Mouse (Mus musculus): ENCODE data around the gene Rassf8.

Rassf8 gene

GRCm38 (mm10) chr6:145746132-145746849, at the start of gene Rassf8:
Gene Rassf8 (plus strand): TSS chr6:145746748.
- in situ Hi-C loops (cut with MboI; ENCODE audit: low pct_unique_long_range_greater_than_20kb in 1 of 2, low sequenced_read_pairs in 2 of 2, unreplicated experiment in 1 of 2), result no loop called here

GRCm38 (mm10) chr6:145701021-145701540, 45.5 kb upstream of the Rassf8 start:
- in situ Hi-C loops (cut with MboI; ENCODE audit: low pct_unique_long_range_greater_than_20kb in 1 of 2, low sequenced_read_pairs in 2 of 2, unreplicated experiment in 1 of 2), result no loop called here

GRCm38 (mm10) chr6:145703667-145704066, 42.9 kb upstream of the Rassf8 start:
- in situ Hi-C loops (cut with MboI; ENCODE audit: low pct_unique_long_range_greater_than_20kb in 1 of 2, low sequenced_read_pairs in 2 of 2, unreplicated experiment in 1 of 2), result no loop called here

- in situ Hi-C loops (cut with MboI; ENCODE audit: low pct_unique_long_range_greater_than_20kb in 1 of 2, low sequenced_read_pairs in 2 of 2, unreplicated experiment in 1 of 2), result no loop called here
Measured at GRCm38 (mm10) chr6:145709956-145710720, 36.4 kb upstream of the Rassf8 start.

GRCm38 (mm10) chr6:145710797-145711196, 35.8 kb upstream of the Rassf8 start:
- in situ Hi-C loops (cut with MboI; ENCODE audit: low pct_unique_long_range_greater_than_20kb in 1 of 2, low sequenced_read_pairs in 2 of 2, unreplicated experiment in 1 of 2), result no loop called here

- in situ Hi-C loops (cut with MboI; ENCODE audit: low pct_unique_long_range_greater_than_20kb in 1 of 2, low sequenced_read_pairs in 2 of 2, unreplicated experiment in 1 of 2), result no loop called here
Measured at GRCm38 (mm10) chr6:145711320-145711719, 35.2 kb upstream of the Rassf8 start.

- in situ Hi-C loops (cut with MboI; ENCODE audit: low pct_unique_long_range_greater_than_20kb in 1 of 2, low sequenced_read_pairs in 2 of 2, unreplicated experiment in 1 of 2), result no loop called here
Measured at GRCm38 (mm10) chr6:145713241-145714114, 33.1 kb upstream of the Rassf8 start.

- in situ Hi-C loops (cut with MboI; ENCODE audit: low pct_unique_long_range_greater_than_20kb in 1 of 2, low sequenced_read_pairs in 2 of 2, unreplicated experiment in 1 of 2), result no loop called here
Measured at GRCm38 (mm10) chr6:145714131-145714530, 32.4 kb upstream of the Rassf8 start.

GRCm38 (mm10) chr6:145722596-145722995, 24.0 kb upstream of the Rassf8 start:
- in situ Hi-C loops (cut with MboI; ENCODE audit: low pct_unique_long_range_greater_than_20kb in 1 of 2, low sequenced_read_pairs in 2 of 2, unreplicated experiment in 1 of 2), result no loop called here

GRCm38 (mm10) chr6:145723131-145723863, 23.3 kb upstream of the Rassf8 start:
- in situ Hi-C loops (cut with MboI; ENCODE audit: low pct_unique_long_range_greater_than_20kb in 1 of 2, low sequenced_read_pairs in 2 of 2, unreplicated experiment in 1 of 2), result no loop called here

- in situ Hi-C loops (cut with MboI; ENCODE audit: low pct_unique_long_range_greater_than_20kb in 1 of 2, low sequenced_read_pairs in 2 of 2, unreplicated experiment in 1 of 2), result no loop called here
Measured at GRCm38 (mm10) chr6:145725849-145726248, 20.7 kb upstream of the Rassf8 start.

GRCm38 (mm10) chr6:145726986-145727385, 19.6 kb upstream of the Rassf8 start:
- in situ Hi-C loops (cut with MboI; ENCODE audit: low pct_unique_long_range_greater_than_20kb in 1 of 2, low sequenced_read_pairs in 2 of 2, unreplicated experiment in 1 of 2), result no loop called here

- in situ Hi-C loops (cut with MboI; ENCODE audit: low pct_unique_long_range_greater_than_20kb in 1 of 2, low sequenced_read_pairs in 2 of 2, unreplicated experiment in 1 of 2), result no loop called here
Measured at GRCm38 (mm10) chr6:145732868-145733267, 13.7 kb upstream of the Rassf8 start.

GRCm38 (mm10) chr6:145733276-145733675, 13.3 kb upstream of the Rassf8 start:
- in situ Hi-C loops (cut with MboI; ENCODE audit: low pct_unique_long_range_greater_than_20kb in 1 of 2, low sequenced_read_pairs in 2 of 2, unreplicated experiment in 1 of 2), result no loop called here

GRCm38 (mm10) chr6:145733911-145734310, 12.6 kb upstream of the Rassf8 start:
- in situ Hi-C loops (cut with MboI; ENCODE audit: low pct_unique_long_range_greater_than_20kb in 1 of 2, low sequenced_read_pairs in 2 of 2, unreplicated experiment in 1 of 2), result no loop called here

- in situ Hi-C loops (cut with MboI; ENCODE audit: low pct_unique_long_range_greater_than_20kb in 1 of 2, low sequenced_read_pairs in 2 of 2, unreplicated experiment in 1 of 2), result no loop called here
Measured at GRCm38 (mm10) chr6:145736099-145736498, 10.4 kb upstream of the Rassf8 start.

GRCm38 (mm10) chr6:145739231-145739630, 7.3 kb upstream of the Rassf8 start:
- in situ Hi-C loops (cut with MboI; ENCODE audit: low pct_unique_long_range_greater_than_20kb in 1 of 2, low sequenced_read_pairs in 2 of 2, unreplicated experiment in 1 of 2), result no loop called here

- in situ Hi-C loops (cut with MboI; ENCODE audit: low pct_unique_long_range_greater_than_20kb in 1 of 2, low sequenced_read_pairs in 2 of 2, unreplicated experiment in 1 of 2), result no loop called here
Measured at GRCm38 (mm10) chr6:145740011-145740410, 6.5 kb upstream of the Rassf8 start.

All from mouse embryonic stem cell (cell line).